Mouse (Mus musculus) bone marrow macrophage, adult 2 months (primary cell): Measurements from ENCODE around the gene Npas2. TPM values are rescaled to one million over a fixed set of nuclear protein-coding genes. Genes with fewer than 3 reads are reported as not detected.

ENCODE experiments used
- H3K27ac ChIP-seq: 2 replicates; pipeline ENCODE4 v1.5.1; 2012; ENCODE audit warnings: low read depth, low read length; ENCODE audit not compliant: insufficient read depth
- H3K4me1 ChIP-seq: 2 replicates; pipeline ENCODE4 v1.6.1; 2012; ENCODE audit warnings: low read length; ENCODE audit not compliant: control insufficient read depth, insufficient read depth
- H3K4me3 ChIP-seq: 2 replicates; pipeline ENCODE4 v1.5.1; 2012; ENCODE audit warnings: mild to moderate bottlenecking, low read length, moderate library complexity; ENCODE audit not compliant: insufficient read depth
- CTCF ChIP-seq: IDR thresholded peaks from 2 replicates; pipeline ENCODE4 v1.5.1; 2012; ENCODE audit warnings: low read depth, mild to moderate bottlenecking, low read length, moderate library complexity
- POLR2A ChIP-seq: IDR thresholded peaks from 2 replicates; pipeline ENCODE4 v1.6.1; 2012; ENCODE audit warnings: mild to moderate bottlenecking, low read depth, low read length, borderline replicate concordance
- polyA plus RNA-seq: library from polyadenylated mRNA; stranded (reverse); fragments of >200 nt; gene quantifications from 2 replicates; pipeline ENCODE4 v1.2.4, GENCODE M21; 2012; ENCODE audit not compliant: missing spikeins, insufficient read depth, insufficient read length

Gene Npas2
- polyA plus RNA-seq, 1 experiment = 0.60 TPM

- Histone ChIP-seq H3K4me3 (no peak overlapping the region), H3K27ac (peak overlapping the region; percentile 33; the same call in 1 of the 2 replicates), H3K4me1 (peaks cover 35% of the 10 kb centered on the region)
- no peak for TF ChIP-seq CTCF
- TF ChIP-seq POLR2A = no peak
Observed at GRCm38 (mm10) chr1:39321954-39322353, 128.4 kb downstream of the Npas2 start.

- no peak for TF ChIP-seq POLR2A
- TF ChIP-seq CTCF = no peak
- Histone ChIP-seq H3K4me3 (no peak overlapping the region), H3K4me1 (peaks cover 14% of the 10 kb centered on the region), H3K27ac (no peak overlapping the region)
Observed at GRCm38 (mm10) chr1:39325228-39325627, 131.7 kb downstream of the Npas2 start.

GRCm38 (mm10) chr1:39327546-39327945 is 134.0 kb downstream of the Npas2 start:
- Histone ChIP-seq H3K4me3 (no peak overlapping the region), H3K4me1 (no peaks in the 10 kb centered on the region), H3K27ac (no peak overlapping the region)
- TF ChIP-seq CTCF (no peak), POLR2A (no peak)

- Histone ChIP-seq H3K4me3 (no peak overlapping the region), H3K27ac (no peak overlapping the region), H3K4me1 (no peaks in the 10 kb centered on the region)
- TF ChIP-seq POLR2A (no peak), CTCF (no peak)
Observed at GRCm38 (mm10) chr1:39330857-39331594, 137.5 kb downstream of the Npas2 start.

- no peak overlapping the region for H3K4me3 ChIP-seq
- no peak for TF ChIP-seq POLR2A
- TF ChIP-seq CTCF = no peak
- no peaks in the 10 kb centered on the region for H3K4me1 ChIP-seq
- H3K27ac ChIP-seq = no peak overlapping the region
Observed at GRCm38 (mm10) chr1:39332456-39332855, 138.9 kb downstream of the Npas2 start.

- Histone ChIP-seq H3K4me3 (no peak overlapping the region), H3K27ac (no peak overlapping the region)
- TF ChIP-seq CTCF (no peak), POLR2A (no peak)
Observed at GRCm38 (mm10) chr1:39335561-39336196, 142.1 kb downstream of the Npas2 start.

GRCm38 (mm10) chr1:39336788-39337187 is 143.3 kb downstream of the Npas2 start:
- Histone ChIP-seq H3K4me3 (no peak overlapping the region), H3K27ac (no peak overlapping the region), H3K4me1 (peaks cover 7% of the 10 kb centered on the region)
- TF ChIP-seq POLR2A = no peak
- no peak for TF ChIP-seq CTCF

More at GRCm38 (mm10) chr1:39335561-39336196, 142.1 kb downstream of the Npas2 start:
- H3K4me1 ChIP-seq = no peaks in the 10 kb centered on the region

GRCm38 (mm10) chr1:39338831-39339230 is 145.3 kb downstream of the Npas2 start:
- no peak overlapping the region for H3K27ac ChIP-seq
- peaks cover 8% of the 10 kb centered on the region for H3K4me1 ChIP-seq
- no peak for TF ChIP-seq POLR2A
- TF ChIP-seq CTCF = no peak
- no peak overlapping the region for H3K4me3 ChIP-seq

GRCm38 (mm10) chr1:39339455-39339854 is 145.9 kb downstream of the Npas2 start:
- Histone ChIP-seq H3K4me3 (no peak overlapping the region), H3K4me1 (peaks cover 8% of the 10 kb centered on the region), H3K27ac (no peak overlapping the region)
- TF ChIP-seq POLR2A (no peak), CTCF (no peak)

- H3K4me1 ChIP-seq = peaks cover 12% of the 10 kb centered on the region
- no peak for TF ChIP-seq CTCF
- TF ChIP-seq POLR2A = no peak
- no peak overlapping the region for H3K27ac ChIP-seq
- no peak overlapping the region for H3K4me3 ChIP-seq
Observed at GRCm38 (mm10) chr1:39340156-39340555, 146.6 kb downstream of the Npas2 start.
